9 mouse cellular contexts compared by ENCODE assay signal in the genomic region with DNA sequence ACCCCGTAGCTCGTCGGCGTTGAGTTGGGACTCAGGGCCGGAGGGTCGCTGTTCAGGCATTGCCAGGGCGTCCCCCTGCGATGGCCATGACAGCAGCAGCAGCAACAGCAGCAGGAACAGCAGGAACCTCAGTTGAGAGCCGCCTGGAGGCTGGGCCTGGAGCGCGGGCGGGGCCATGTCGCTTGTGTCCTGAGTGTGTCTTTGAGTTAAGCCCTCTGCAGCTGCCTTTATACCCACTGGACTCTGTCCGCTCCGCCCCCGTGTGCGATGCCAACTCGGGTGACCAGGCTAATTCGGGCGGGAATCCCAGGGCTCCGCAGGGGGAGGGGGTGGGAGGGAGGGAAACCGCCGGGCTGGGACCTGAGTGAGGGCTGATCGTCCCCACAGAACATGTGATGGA. TPM values are rescaled to one million over a fixed set of nuclear protein-coding genes. Genes with fewer than 3 reads are reported as not detected.
DNase-seq lines count a peak whose midpoint lies in the region; ATAC-seq lines count a peak whose summit lies in the region.
"Had no signal": no experiment of that assay in that cellular context is flagged by ENCODE, and none has a peak within 500 bp of the region (broad histone marks: within the 10 kb centered on the region; RNA-seq: fewer than 3 reads in every experiment).

No protein-coding gene starts in this region.

- H3K9ac ChIP-seq in hindbrain, embryonic 11.5 days (ENCODE audit: low read depth, low read length) = no peak overlapping the region

- WGBS in hindbrain, embryonic 10.5 days = 23% methylated on average over 24 of the region's 24 CpGs
- WGBS in hindbrain, embryonic 11.5 days = 18% methylated on average over 23 of the region's 24 CpGs
- WGBS in heart, embryonic 10.5 days = 13% methylated on average over 24 of the region's 24 CpGs

- H3K36me3 ChIP-seq in hindbrain, embryonic 10.5 days = no peaks in the 10 kb centered on the region
- H3K36me3 ChIP-seq in hindbrain, embryonic 11.5 days (ENCODE audit: control insufficient read depth, insufficient read depth, low read length) = no peaks in the 10 kb centered on the region
- H3K36me3 ChIP-seq in heart, embryonic 10.5 days = no peaks in the 10 kb centered on the region

- H3K27ac ChIP-seq in hindbrain, embryonic 10.5 days = peak overlapping the region; percentile 23; the same call in 1 of the 2 replicates
- H3K27ac ChIP-seq in hindbrain, embryonic 11.5 days (ENCODE audit: low read depth, low read length) = no peak overlapping the region
- H3K27ac ChIP-seq in heart, embryonic 10.5 days = peak overlapping the region; percentile 30

- peaks cover 38% of the 10 kb centered on the region for H3K27me3 ChIP-seq in hindbrain, embryonic 10.5 days (ENCODE audit: insufficient read depth, poor library complexity, severe bottlenecking)
- H3K27me3 ChIP-seq in hindbrain, embryonic 11.5 days (ENCODE audit: control insufficient read depth, insufficient read depth, low read length) = peaks cover 5% of the 10 kb centered on the region
- peaks cover 25% of the 10 kb centered on the region for H3K27me3 ChIP-seq in heart, embryonic 10.5 days (ENCODE audit: insufficient read depth, poor library complexity, severe bottlenecking)

- H3K4me2 ChIP-seq in hindbrain, embryonic 11.5 days (replicated peaks; ENCODE audit: low read depth, low read length) = no peak overlapping the region

- DNase-seq in hindbrain, embryonic 10.5 days (ENCODE audit: low spot score) = no peak
- no peak for DNase-seq in hindbrain, embryonic 11.5 days (ENCODE audit: low spot score)
- DNase-seq in heart, embryonic 10.5 days (ENCODE audit: low spot score) = no peak
- DNase-seq in kidney, postnatal 25 days = peak; percentile 82 to 93
- peak; percentile 49 for DNase-seq in retina, postnatal 7 days (ENCODE audit: low read depth, low spot score)
- no peak for DNase-seq in gastrocnemius, postnatal 4 days (ENCODE audit: low spot score in 2 of 2)

- H3K4me3 ChIP-seq in hindbrain, embryonic 10.5 days = peak overlapping the region; percentile 54; the same call in 1 of the 2 replicates
- no peak overlapping the region for H3K4me3 ChIP-seq in hindbrain, embryonic 11.5 days (ENCODE audit: low read depth, low read length)
- H3K4me3 ChIP-seq in heart, embryonic 10.5 days = peak overlapping the region; percentile 40

- peaks cover 33% of the 10 kb centered on the region for H3K4me1 ChIP-seq in hindbrain, embryonic 10.5 days (replicated peaks)
- no peaks in the 10 kb centered on the region; the same call in 1 of the 2 replicates for H3K4me1 ChIP-seq in hindbrain, embryonic 11.5 days (replicated peaks; ENCODE audit: control insufficient read depth, insufficient read depth, low read length)
- peaks cover 45% of the 10 kb centered on the region for H3K4me1 ChIP-seq in heart, embryonic 10.5 days

- no peaks in the 10 kb centered on the region for H3K9me3 ChIP-seq in hindbrain, embryonic 10.5 days
- no peaks in the 10 kb centered on the region for H3K9me3 ChIP-seq in hindbrain, embryonic 11.5 days (ENCODE audit: control insufficient read depth, low read length)
- no peaks in the 10 kb centered on the region for H3K9me3 ChIP-seq in heart, embryonic 10.5 days

- no peak for ATAC-seq in hindbrain, embryonic 11.5 days (ENCODE audit: low FRiP score)
- ATAC-seq in erythroid progenitor cell, adult 5-6 weeks (replicated peaks; ENCODE audit: low FRiP score, poor library complexity, severe bottlenecking) = no peak
- ATAC-seq in monocyte, adult 5-6 weeks (replicated peaks; ENCODE audit: insufficient number of reproducible peaks, low FRiP score, low TSS enrichment, poor library complexity, severe bottlenecking) = no peak
- ATAC-seq: inflammation-experienced regulatory T-cells, adult 6 months had no signal

RNA-seq across cellular contexts. Expression of gene Gdf15, which starts 0.8 kb away (rescaled TPM):
- polyA plus RNA-seq in hindbrain, embryonic 10.5 days (2016; fragmentation: Nextera tagmentation; extraction: Ambion mirVana) = not detected in 2 replicates
- not detected in 2 replicates for polyA plus RNA-seq in hindbrain, embryonic 11.5 days (2014; fragmentation: Nextera tagmentation; extraction: Ambion mirVana)
- polyA plus RNA-seq in heart, embryonic 10.5 days (2016; fragmentation: Nextera tagmentation; extraction: Ambion mirVana) = 0.43 and 1.6 TPM in 2 replicates
- total RNA-seq in erythroid progenitor cell, adult 5-6 weeks (2015; ENCODE audit: low replicate concordance) = not detected in 2 replicates
- total RNA-seq in erythroid progenitor cell, adult 5-6 weeks (2017; ENCODE audit: low replicate concordance) = not detected in 2 replicates
- total RNA-seq in gastrocnemius, postnatal 4 days (2021) = under 1 TPM; 0.32 to 0.39 TPM
- total RNA-seq in monocyte, adult 5-6 weeks (2017) = 0.19 to 3.8 TPM in 2 of 3 replicates, not detected in the other
- polyA plus RNA-seq: inflammation-experienced regulatory T-cells, adult 6 months had no signal

RNA-seq across cellular contexts. Expression of gene Lrrc25, which starts 15.5 kb away (rescaled TPM):
- 1.1 and 1.6 TPM in 2 replicates for polyA plus RNA-seq in hindbrain, embryonic 10.5 days (2016; fragmentation: Nextera tagmentation; extraction: Ambion mirVana)
- polyA plus RNA-seq in hindbrain, embryonic 11.5 days (2014; fragmentation: Nextera tagmentation; extraction: Ambion mirVana) = 0.85 and 0.97 TPM in 2 replicates
- 0.15 and 1.4 TPM in 2 replicates for polyA plus RNA-seq in heart, embryonic 10.5 days (2016; fragmentation: Nextera tagmentation; extraction: Ambion mirVana)
- total RNA-seq in erythroid progenitor cell, adult 5-6 weeks (2015; ENCODE audit: low replicate concordance) = 2.5 and 11.7 TPM in 2 replicates
- total RNA-seq in erythroid progenitor cell, adult 5-6 weeks (2017; ENCODE audit: low replicate concordance) = 2.3 and 3.5 TPM in 2 replicates
- total RNA-seq in gastrocnemius, postnatal 4 days (2021) = 1 to 10 TPM; 2.5 to 3.2 TPM
- total RNA-seq in monocyte, adult 5-6 weeks (2017) = 28.5 to 42.6 TPM (median 42.2 TPM) in 3 replicates

RNA-seq across cellular contexts. Expression of gene Ssbp4, which starts 22.8 kb away (rescaled TPM):
- polyA plus RNA-seq in hindbrain, embryonic 10.5 days (2016; fragmentation: Nextera tagmentation; extraction: Ambion mirVana) = 84.4 and 117 TPM in 2 replicates
- 126 and 129 TPM in 2 replicates for polyA plus RNA-seq in hindbrain, embryonic 11.5 days (2014; fragmentation: Nextera tagmentation; extraction: Ambion mirVana)
- 67.3 and 107 TPM in 2 replicates for polyA plus RNA-seq in heart, embryonic 10.5 days (2016; fragmentation: Nextera tagmentation; extraction: Ambion mirVana)
- 9.0 and 13.0 TPM in 2 replicates for total RNA-seq in erythroid progenitor cell, adult 5-6 weeks (2015; ENCODE audit: low replicate concordance)
- total RNA-seq in erythroid progenitor cell, adult 5-6 weeks (2017; ENCODE audit: low replicate concordance) = 18.1 and 30.6 TPM in 2 replicates
- total RNA-seq in gastrocnemius, postnatal 4 days (2021) = 10 to 100 TPM; 49.6 to 60.7 TPM
- total RNA-seq in monocyte, adult 5-6 weeks (2017) = 83.1 to 151 TPM (median 94.1 TPM) in 3 replicates

RNA-seq across cellular contexts. Expression of gene Pgpep1, which starts 28.8 kb away (rescaled TPM):
- polyA plus RNA-seq in hindbrain, embryonic 10.5 days (2016; fragmentation: Nextera tagmentation; extraction: Ambion mirVana) = 87.4 and 141 TPM in 2 replicates
- 170 TPM in 2 replicates for polyA plus RNA-seq in hindbrain, embryonic 11.5 days (2014; fragmentation: Nextera tagmentation; extraction: Ambion mirVana)
- 38.0 and 42.0 TPM in 2 replicates for polyA plus RNA-seq in heart, embryonic 10.5 days (2016; fragmentation: Nextera tagmentation; extraction: Ambion mirVana)
- 0.36 and 6.3 TPM in 2 replicates for total RNA-seq in erythroid progenitor cell, adult 5-6 weeks (2015; ENCODE audit: low replicate concordance)
- total RNA-seq in erythroid progenitor cell, adult 5-6 weeks (2017; ENCODE audit: low replicate concordance) = under 0.01 and 3.0 TPM in 2 replicates
- 10 to 100 TPM; 41.4 to 47.0 TPM for total RNA-seq in gastrocnemius, postnatal 4 days (2021)
- total RNA-seq in monocyte, adult 5-6 weeks (2017) = 2.3 to 4.9 TPM (median 3.3 TPM) in 3 replicates

RNA-seq across cellular contexts. Expression of gene Isyna1, which starts 37.3 kb away (rescaled TPM):
- polyA plus RNA-seq in hindbrain, embryonic 10.5 days (2016; fragmentation: Nextera tagmentation; extraction: Ambion mirVana) = 158 and 159 TPM in 2 replicates
- polyA plus RNA-seq in hindbrain, embryonic 11.5 days (2014; fragmentation: Nextera tagmentation; extraction: Ambion mirVana) = 57.9 and 65.1 TPM in 2 replicates
- 192 and 214 TPM in 2 replicates for polyA plus RNA-seq in heart, embryonic 10.5 days (2016; fragmentation: Nextera tagmentation; extraction: Ambion mirVana)
- total RNA-seq in erythroid progenitor cell, adult 5-6 weeks (2015; ENCODE audit: low replicate concordance) = 5.8 and 15.9 TPM in 2 replicates
- 2.5 and 8.0 TPM in 2 replicates for total RNA-seq in erythroid progenitor cell, adult 5-6 weeks (2017; ENCODE audit: low replicate concordance)
- 10 to 100 TPM; 22.8 to 31.3 TPM for total RNA-seq in gastrocnemius, postnatal 4 days (2021)
- total RNA-seq in monocyte, adult 5-6 weeks (2017) = 9.3 to 16.3 TPM (median 15.3 TPM) in 3 replicates

Comparison
In these comparisons a context has a peak if more than half of its experiments do, and no peak if none do; other contexts are left out.
1. DNase-seq: peak in kidney, postnatal 25 days (2 of 2) and retina, postnatal 7 days (single experiment); none in hindbrain, embryonic 10.5 days (single experiment), hindbrain, embryonic 11.5 days (single experiment), heart, embryonic 10.5 days (single experiment) and gastrocnemius, postnatal 4 days (0 of 2).